Mouse (Mus musculus): ENCODE measurements around the gene Adcy4.

Adcy4 gene

GRCm38 (mm10) chr14:55783958-55784235, at the start of gene Adcy4:
Adcy4 (minus strand) TSS chr14:55784095.
- DNase-seq = peak; percentile 97

DNA sequence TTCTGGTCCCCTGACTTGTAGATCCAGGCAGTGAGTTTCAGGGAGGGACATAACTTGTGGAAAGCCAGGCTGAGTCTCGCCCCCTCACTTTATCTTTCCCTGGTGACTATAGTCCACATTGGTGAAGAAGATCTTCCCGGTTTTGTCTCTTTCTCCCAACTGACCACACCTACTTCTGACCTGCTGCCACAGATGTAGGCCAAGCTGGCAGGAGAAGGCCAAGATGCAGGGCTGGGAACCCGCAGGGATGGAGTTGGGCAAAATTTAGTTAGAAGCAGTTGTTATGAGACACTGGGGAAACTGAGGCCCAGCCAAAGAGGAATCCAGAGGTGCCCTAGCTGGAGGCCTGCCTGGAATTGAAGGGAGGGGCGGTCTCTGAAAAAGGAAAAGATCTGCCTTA, 49.2 kb upstream of the Adcy4 start:
- peak; percentile 74 for DNase-seq

GRCm38 (mm10) chr14:55830331-55830730, 46.4 kb upstream of the Adcy4 start:
- DNase-seq = peak; percentile 71

DNA sequence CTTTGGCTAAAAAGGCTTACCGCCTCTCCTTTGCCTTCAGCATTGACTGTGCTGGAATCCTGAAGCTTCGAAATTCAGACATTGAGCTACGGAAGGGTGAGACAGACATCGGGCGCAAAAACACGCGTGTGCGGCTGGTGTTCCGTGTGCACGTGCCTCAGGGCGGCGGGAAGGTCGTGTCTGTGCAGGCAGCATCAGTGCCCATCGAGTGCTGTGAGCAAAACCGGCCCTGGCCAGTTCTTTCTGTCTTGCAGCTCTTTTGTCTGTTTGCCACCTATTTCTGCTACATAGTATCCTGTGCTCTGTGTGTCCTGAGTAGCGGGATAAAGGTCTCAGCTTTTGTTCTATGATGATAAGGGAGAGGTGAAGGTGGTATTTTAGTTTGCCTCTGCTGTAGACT, 46.0 kb upstream of the Adcy4 start:
- peak; percentile 83 for DNase-seq

DNA sequence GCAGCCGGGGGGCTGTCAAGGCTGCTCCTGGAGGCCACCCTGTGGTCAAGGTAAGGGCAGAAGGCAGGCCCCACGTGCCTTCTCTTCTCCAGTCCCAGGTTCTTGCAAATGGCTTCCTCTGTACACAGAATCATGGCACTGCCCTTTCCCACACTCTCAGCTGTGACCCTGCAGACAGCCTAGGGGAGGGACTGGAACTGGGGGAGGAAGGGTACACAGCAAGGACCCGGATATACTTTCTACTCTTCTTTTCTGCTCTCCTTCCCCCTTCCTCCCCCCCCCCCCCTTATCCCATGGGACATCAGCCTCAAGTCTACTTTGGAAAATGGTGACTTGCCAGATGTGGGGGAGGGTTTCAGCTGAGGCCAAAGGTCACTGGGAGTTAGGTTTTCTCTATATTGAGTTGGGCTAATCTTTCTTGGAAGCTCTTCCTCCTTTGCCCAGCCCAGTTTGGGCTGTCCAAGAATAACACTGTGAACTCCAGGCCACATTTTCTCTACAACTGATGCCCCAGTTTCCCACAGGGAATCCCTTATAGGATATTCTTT, 44.9 kb upstream of the Adcy4 start:
- DNase-seq = peak; percentile 95

GRCm38 (mm10) chr14:55826551-55827340, 42.9 kb upstream of the Adcy4 start:
- DNase-seq = peak; percentile 94

GRCm38 (mm10) chr14:55826142-55826541, 42.2 kb upstream of the Adcy4 start:
- peak; percentile 93 for DNase-seq

GRCm38 (mm10) chr14:55825216-55826051, 41.5 kb upstream of the Adcy4 start:
- DNase-seq = peak; percentile 96

DNA sequence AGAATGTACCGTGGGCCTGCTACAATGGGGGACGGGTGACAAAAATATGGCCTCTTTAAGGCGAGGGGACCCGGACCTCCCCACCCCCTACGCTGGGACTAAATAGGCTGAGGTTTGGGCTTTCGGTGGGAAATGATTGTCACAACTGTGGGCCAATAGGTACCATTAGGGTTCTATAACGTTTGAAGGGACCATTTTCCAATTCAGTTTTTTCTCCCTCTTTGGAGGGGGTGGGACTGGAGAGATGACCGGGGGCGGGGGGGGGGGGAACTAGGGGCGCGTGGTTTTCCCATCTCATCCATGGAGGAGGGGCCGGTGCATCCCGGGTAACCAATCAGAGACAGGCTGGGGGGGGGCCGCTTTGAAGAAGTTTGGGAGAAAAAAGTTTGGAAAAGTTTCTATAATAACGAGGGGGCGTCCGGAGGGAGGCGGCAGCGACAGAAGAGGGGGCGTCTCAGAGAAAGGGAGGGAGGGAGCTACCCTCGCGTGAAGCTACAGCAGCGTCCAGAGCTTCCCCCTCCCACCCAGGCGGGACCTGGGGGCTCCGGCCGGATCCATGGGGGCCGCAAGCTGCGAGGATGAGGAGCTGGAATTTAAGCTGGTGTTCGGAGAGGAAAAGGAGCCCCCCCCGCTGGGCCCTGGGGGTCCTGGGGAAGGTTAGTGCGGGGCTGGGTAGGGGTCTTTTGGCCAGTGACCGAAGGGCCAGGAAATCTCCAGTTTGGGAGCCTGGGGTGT, 40.8 kb upstream of the Adcy4 start:
- DNase-seq = peak; percentile 97

GRCm38 (mm10) chr14:55824001-55824480, 40.1 kb upstream of the Adcy4 start:
- DNase-seq = peak; percentile 95

- DNase-seq = peak; percentile 99
Observed at GRCm38 (mm10) chr14:55822991-55823762, 39.3 kb upstream of the Adcy4 start, which contains the start of gene Nfatc4. Nfatc4 (plus strand) TSS chr14:55823144.

DNA sequence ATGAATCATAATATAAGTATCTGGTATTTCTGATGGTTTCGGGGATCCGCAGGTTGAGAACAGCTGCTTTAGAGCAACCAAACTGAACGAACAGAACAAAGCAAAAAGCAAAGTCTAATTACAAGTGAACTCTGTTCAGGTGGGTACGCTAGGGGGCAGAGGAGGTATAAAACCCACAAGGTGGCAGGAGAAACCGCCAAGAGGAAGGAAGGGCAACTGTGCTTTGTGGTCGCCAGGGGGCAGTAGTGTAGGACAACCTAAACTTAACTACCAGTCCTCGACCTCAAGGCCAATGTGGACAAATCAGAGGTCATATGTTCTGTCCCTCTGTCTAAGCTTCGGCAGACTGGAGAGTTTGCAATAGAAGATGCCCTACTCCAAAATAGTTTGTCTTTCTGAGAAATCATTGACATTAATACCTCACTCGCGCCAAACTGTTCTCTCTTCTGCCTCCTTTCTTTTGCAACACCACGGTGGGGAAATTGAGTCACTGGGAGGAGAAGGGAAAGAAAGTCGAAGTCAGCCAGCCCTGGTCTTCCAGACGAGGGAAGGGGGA, 38.6 kb upstream of the Adcy4 start:
- peak; percentile 98 for DNase-seq

DNA sequence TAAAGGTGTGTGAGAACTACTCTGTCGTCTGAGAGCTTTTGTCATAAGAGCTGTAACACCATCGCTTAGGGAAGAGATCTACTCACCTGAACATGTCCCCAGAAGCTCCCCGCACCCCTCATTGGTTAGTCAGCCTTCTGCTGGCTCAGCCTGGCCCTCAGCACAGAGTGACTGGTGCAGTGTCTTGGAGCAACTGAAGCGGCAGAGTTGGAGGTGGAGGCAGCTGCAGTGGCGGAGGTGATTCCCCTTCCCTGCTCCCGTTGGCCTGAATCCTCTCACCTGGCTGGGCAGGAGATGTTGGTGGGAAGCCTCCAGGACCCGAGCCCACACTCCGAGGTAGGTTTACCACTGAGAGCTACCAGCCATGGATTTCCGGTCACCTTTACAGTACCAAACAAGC, 36.7 kb upstream of the Adcy4 start:
- peak; percentile 84 for DNase-seq

DNA sequence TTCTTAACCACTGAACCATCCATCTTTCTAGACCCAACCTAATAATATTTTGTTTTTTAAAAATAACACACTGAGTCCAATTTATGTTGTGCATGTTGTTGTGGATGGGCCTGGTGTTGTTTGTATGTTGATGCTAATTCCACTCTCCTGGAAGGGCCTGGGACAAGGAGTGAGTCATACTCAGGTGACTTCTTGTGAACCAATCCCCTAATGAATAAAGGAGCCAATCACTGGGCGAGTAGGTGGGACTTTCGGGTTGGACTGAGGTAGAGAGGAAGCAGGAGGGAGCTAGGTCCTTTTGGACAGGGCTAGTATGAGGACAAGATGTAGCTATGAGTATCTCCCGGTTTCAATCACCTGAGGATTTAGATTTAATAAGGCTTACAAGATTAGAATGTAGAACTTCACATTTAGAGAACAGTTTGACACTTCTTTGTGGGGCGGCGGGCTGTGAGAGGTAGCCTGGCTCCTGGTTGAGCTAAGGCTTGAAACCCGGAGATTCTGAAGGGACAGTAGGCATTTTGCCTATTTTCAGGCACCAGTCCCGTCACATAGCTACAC, 36.0 kb upstream of the Adcy4 start:
- peak; percentile 84 for DNase-seq

- peak; percentile 97 for DNase-seq
Observed at GRCm38 (mm10) chr14:55815310-55815751, 31.4 kb upstream of the Adcy4 start.

DNA sequence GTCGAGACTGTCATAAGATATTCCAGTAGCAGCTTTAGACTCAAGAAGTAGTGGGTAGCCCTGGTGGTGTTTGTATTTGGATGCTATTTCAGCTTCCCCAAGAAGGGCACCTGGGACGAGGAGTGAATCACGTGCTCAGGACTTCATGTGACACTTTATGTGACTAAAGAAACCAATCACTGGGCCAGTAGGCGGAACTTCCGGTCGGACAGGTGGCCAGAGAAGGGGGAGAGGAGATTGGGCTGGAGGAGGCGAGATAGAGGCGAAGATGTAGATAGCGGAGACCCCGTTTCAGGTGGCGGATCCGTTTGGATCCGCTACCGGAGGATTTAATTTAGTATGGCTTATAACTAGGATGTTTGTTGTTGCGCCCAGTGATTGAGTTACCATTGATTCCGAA, 31.0 kb upstream of the Adcy4 start:
- DNase-seq = peak; percentile 97

GRCm38 (mm10) chr14:55795380-55796163, 11.7 kb upstream of the Adcy4 start:
- peak; percentile 97 for DNase-seq

GRCm38 (mm10) chr14:55793946-55794345, 10.1 kb upstream of the Adcy4 start:
- peak; percentile 91 for DNase-seq

DNA sequence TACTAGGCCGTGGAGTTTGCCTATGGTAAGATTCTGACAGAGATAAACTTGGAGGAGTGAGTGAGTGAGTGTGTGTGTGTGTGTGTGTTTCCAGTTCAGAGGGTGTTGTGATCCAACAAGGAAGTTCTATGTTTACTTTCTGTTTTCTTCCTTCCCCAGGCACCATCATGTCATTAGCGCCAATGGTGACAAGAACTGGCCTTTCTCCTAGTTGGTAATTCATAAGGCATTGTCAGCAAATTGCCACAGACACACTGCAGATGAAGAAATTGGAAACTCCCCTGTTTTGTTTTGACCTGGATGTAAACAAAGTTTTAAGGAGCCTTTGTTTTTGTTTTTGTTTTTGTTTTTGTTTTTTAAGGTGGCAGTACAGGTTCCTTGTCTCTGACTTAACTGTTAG, 9.6 kb upstream of the Adcy4 start:
- no peak for DNase-seq

DNA sequence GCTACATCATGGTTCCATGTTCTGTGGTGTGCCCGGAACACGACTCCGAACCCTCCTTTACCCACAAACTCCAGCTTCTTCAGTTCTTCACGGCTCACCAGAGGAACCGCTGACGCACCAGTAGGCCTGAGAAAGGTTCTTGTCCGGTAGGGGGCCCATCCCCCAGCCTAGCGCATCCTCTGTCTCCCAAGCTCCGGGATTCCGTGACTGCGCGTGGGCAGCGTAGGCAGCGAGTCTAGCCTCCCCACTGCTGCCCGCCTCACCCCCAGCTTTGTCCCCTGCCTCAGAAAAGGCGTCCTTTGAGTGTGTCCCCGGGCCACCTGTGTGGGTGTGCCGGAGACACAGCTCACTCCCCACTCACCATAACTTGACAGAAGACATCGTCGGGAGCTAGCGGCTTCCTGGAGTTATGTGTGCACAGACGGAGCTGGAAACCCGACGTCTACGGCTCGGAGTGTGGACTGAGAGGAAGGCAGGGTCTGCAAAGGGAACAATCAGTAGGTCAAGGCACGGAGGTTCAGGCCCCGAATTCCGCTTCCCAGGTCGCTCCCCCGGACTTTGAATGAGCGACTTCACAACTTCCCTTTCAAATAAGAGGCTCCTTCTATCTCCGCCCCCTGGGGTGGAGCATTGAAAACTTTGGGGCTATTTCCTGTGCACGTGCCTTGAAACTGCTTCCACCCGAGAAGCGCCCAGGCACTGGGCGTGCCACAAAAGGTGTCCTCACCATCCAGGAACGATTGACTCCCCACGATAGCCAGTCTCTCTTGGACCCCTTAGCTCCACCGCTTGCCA, 4.6 kb upstream of the Adcy4 start, which contains the start of gene Ripk3:
Ripk3 (minus strand) TSS at position 610 of the 795 bp plus-strand sequence.
- DNase-seq = peak; percentile 97

Measured in heart, adult 11 months (tissue).